Mouse (Mus musculus): ENCODE results near the gene 1700001P01Rik. TPM values are rescaled to one million over a fixed set of nuclear protein-coding genes. Genes with fewer than 3 reads are reported as not detected.

The 1700001P01Rik gene
- not detected for polyA plus RNA-seq (2015; fragmentation: Illumina TruSeq; extraction: RNeasy Lipid Tissue Mini Kit (QIAGEN cat#74804); ENCODE audit: insufficient read depth, low read depth, low replicate concordance)

GRCm38 (mm10) chr11:97775808-97776496 is at the start of gene 1700001P01Rik:
1700001P01Rik (minus strand) TSS chr11:97775918.

GRCm38 (mm10) chr11:97798782-97799145 is 23.0 kb upstream of the 1700001P01Rik start, which contains the start of gene Lasp1:
Lasp1 (plus strand) TSS chr11:97799000.

GRCm38 (mm10) chr11:97781832-97782563 is 6.3 kb upstream of the 1700001P01Rik start, which contains the start of gene Rpl23:
Rpl23 (minus strand) TSS chr11:97782437.

GRCm38 (mm10) chr11:97766154-97766881 is 9.4 kb downstream of the 1700001P01Rik start, which contains the start of gene Cwc25:
Cwc25 (minus strand) TSS chr11:97766556.

GRCm38 (mm10) chr11:97744063-97744717 is 31.5 kb downstream of the 1700001P01Rik start, which contains the start of gene Pip4k2b:
Pip4k2b (minus strand) TSS chr11:97744704.

Other genes with a start within 250 kb of the 1700001P01Rik start
- gene Srcin1, start 199.7 kb downstream of the 1700001P01Rik start, polyA plus RNA-seq (2015; fragmentation: Illumina TruSeq; extraction: RNeasy Lipid Tissue Mini Kit (QIAGEN cat#74804); ENCODE audit: insufficient read depth, low read depth, low replicate concordance) = 0.39 TPM
- gene Epop, start 146.2 kb downstream of the 1700001P01Rik start, polyA plus RNA-seq (2015; fragmentation: Illumina TruSeq; extraction: RNeasy Lipid Tissue Mini Kit (QIAGEN cat#74804); ENCODE audit: insufficient read depth, low read depth, low replicate concordance) = not detected
- gene Mllt6, start 112.5 kb downstream of the 1700001P01Rik start, polyA plus RNA-seq (2015; fragmentation: Illumina TruSeq; extraction: RNeasy Lipid Tissue Mini Kit (QIAGEN cat#74804); ENCODE audit: insufficient read depth, low read depth, low replicate concordance) = 10.4 TPM
- 14.7 TPM for gene Cisd3, start 90.1 kb downstream of the 1700001P01Rik start, polyA plus RNA-seq (2015; fragmentation: Illumina TruSeq; extraction: RNeasy Lipid Tissue Mini Kit (QIAGEN cat#74804); ENCODE audit: insufficient read depth, low read depth, low replicate concordance)
- 9.0 TPM for gene Pcgf2, start 75.4 kb downstream of the 1700001P01Rik start, polyA plus RNA-seq (2015; fragmentation: Illumina TruSeq; extraction: RNeasy Lipid Tissue Mini Kit (QIAGEN cat#74804); ENCODE audit: insufficient read depth, low read depth, low replicate concordance)
- gene Psmb3, start 72.5 kb downstream of the 1700001P01Rik start, polyA plus RNA-seq (2015; fragmentation: Illumina TruSeq; extraction: RNeasy Lipid Tissue Mini Kit (QIAGEN cat#74804); ENCODE audit: insufficient read depth, low read depth, low replicate concordance) = 31.9 TPM
- 4.1 TPM for gene Pip4k2b, start 31.2 kb downstream of the 1700001P01Rik start, polyA plus RNA-seq (2015; fragmentation: Illumina TruSeq; extraction: RNeasy Lipid Tissue Mini Kit (QIAGEN cat#74804); ENCODE audit: insufficient read depth, low read depth, low replicate concordance)
- gene Cwc25, start 9.4 kb downstream of the 1700001P01Rik start, polyA plus RNA-seq (2015; fragmentation: Illumina TruSeq; extraction: RNeasy Lipid Tissue Mini Kit (QIAGEN cat#74804); ENCODE audit: insufficient read depth, low read depth, low replicate concordance) = 4.5 TPM
- 455 TPM for gene Rpl23, start 6.5 kb upstream of the 1700001P01Rik start, polyA plus RNA-seq (2015; fragmentation: Illumina TruSeq; extraction: RNeasy Lipid Tissue Mini Kit (QIAGEN cat#74804); ENCODE audit: insufficient read depth, low read depth, low replicate concordance)
- gene Lasp1, start 23.1 kb upstream of the 1700001P01Rik start, polyA plus RNA-seq (2015; fragmentation: Illumina TruSeq; extraction: RNeasy Lipid Tissue Mini Kit (QIAGEN cat#74804); ENCODE audit: insufficient read depth, low read depth, low replicate concordance) = 27.9 TPM
- 2.5 TPM for gene B230217C12Rik, start 64.9 kb upstream of the 1700001P01Rik start, polyA plus RNA-seq (2015; fragmentation: Illumina TruSeq; extraction: RNeasy Lipid Tissue Mini Kit (QIAGEN cat#74804); ENCODE audit: insufficient read depth, low read depth, low replicate concordance)
- not detected for gene Fbxo47, start 108.2 kb upstream of the 1700001P01Rik start, polyA plus RNA-seq (2015; fragmentation: Illumina TruSeq; extraction: RNeasy Lipid Tissue Mini Kit (QIAGEN cat#74804); ENCODE audit: insufficient read depth, low read depth, low replicate concordance)
- 1.3 TPM for gene Plxdc1, start 210.5 kb upstream of the 1700001P01Rik start, polyA plus RNA-seq (2015; fragmentation: Illumina TruSeq; extraction: RNeasy Lipid Tissue Mini Kit (QIAGEN cat#74804); ENCODE audit: insufficient read depth, low read depth, low replicate concordance)
- gene Arl5c, start 220.3 kb upstream of the 1700001P01Rik start, polyA plus RNA-seq (2015; fragmentation: Illumina TruSeq; extraction: RNeasy Lipid Tissue Mini Kit (QIAGEN cat#74804); ENCODE audit: insufficient read depth, low read depth, low replicate concordance) = 0.90 TPM
- 2.7 TPM for gene Cacnb1, start 247.1 kb upstream of the 1700001P01Rik start, polyA plus RNA-seq (2015; fragmentation: Illumina TruSeq; extraction: RNeasy Lipid Tissue Mini Kit (QIAGEN cat#74804); ENCODE audit: insufficient read depth, low read depth, low replicate concordance)